Mouse (Mus musculus) heart, postnatal 25 days (tissue): ENCODE measurements at regions not wholly inside any gene's neighbourhood (a gene's known extent, or its start where the extent isn't known, plus 50 kb on each side); places are given as distances from the start of the nearest gene placed in this dataset.

Experiments used
- DNase-seq: peaks from one replicate; pipeline ENCODE4 v3.0.0; 2022; ENCODE audit warnings: low spot score
- intact Hi-C: fragments of 180-260 bp; cut with DNase I; formaldehyde crosslinking; loops from one replicate; pipeline ENCODE4 v1.15.1; 2025

DNA sequence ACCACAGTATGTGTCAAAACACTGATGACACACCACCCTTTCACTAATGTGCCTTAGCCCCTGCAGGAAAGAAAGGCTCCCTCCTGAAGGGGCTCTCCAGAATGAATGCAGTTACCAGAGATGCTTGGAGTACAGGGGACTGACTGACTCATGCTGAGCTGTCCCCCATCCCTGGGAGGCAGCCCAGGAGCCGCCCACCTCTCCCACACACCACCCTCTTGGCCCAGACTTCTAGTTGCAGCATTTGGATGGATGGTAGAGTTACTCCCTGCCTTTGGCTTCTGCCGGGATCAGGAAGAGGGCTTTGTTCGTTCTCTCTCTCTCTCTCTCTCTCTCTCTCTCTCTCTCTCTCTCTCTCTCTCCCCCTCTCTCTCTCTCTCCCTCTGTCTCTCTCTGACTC is 53.4 kb upstream of the Jun start:
- intact Hi-C loops: no loop called here
- no peak for DNase-seq

- intact Hi-C loops: no loop called here
- peak; percentile 37 for DNase-seq
Observed at GRCm38 (mm10) chr4:95105926-95106622, 54.1 kb upstream of the Jun start.

GRCm38 (mm10) chr4:95106881-95107665 is 55.1 kb upstream of the Jun start:
- intact Hi-C loops: no loop called here
- no peak for DNase-seq

DNA sequence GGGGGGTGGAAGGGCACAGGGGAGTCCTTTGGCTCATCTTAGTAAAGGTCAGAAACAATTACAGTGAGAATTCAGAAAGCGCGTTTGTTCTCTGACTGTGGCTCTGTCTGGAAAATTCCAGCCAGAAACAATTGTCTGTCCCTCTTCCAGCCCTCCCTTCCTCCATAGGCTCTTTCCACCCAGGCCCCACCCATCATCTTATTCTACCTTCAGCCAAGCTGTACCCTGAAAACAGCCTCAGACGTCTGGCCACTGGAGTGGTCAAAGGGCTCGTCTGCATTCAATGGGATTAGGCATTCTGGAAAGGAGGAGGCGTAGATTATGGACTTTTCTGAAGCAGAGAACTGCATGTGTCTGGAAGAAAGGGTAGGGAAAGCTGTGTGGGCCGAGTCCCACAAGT is 56.8 kb upstream of the Jun start:
- no peak for DNase-seq
- intact Hi-C loops: no loop called here

DNA sequence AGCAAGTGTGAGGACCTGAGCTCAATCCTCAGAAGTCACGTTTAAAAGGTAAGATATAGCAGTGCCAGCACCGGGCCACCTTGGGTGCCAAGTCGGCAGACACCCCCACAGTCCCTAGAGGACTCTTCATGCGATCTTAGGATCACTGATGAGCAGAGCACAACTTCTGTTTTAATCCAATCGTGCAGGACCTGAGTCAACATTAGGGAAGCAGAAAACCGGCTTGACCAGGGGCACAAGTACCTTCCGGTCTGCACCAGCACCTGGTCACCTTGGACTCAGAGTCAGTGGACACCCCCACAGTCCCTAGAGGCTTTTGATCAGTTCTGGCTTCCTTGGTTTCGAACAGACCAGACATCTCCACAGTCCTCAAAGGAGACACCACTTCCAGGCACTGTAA is 58.8 kb upstream of the Jun start:
- DNase-seq: no peak
- intact Hi-C loops: loop anchor here (5.0 kb wide), 1 partner anchor 59 kb away; the partner anchor contains the start of gene Jun

- no peak for DNase-seq
Observed at GRCm38 (mm10) chr4:95117158-95117681, 65.2 kb upstream of the Jun start.

DNA sequence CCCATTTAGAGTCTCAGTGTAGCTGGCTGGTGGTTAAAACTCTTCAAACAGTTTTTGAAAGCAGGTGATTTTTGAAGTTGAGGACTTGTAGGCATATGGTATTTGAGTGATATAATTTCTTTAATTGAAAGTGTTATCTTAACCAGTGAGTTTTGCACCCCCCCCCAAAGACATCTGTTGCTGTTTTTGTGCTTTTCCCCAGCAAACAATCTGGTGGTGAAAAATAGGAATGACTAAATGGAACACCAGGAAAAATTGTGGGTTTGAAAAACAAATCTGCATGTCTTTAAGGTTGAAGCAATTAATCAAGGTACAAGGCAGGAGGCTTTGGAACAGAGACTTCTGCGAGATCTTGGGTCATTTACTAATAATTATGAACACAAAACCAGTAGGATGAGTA is 68.9 kb upstream of the Jun start:
- intact Hi-C loops: no loop called here
- no peak for DNase-seq

More at GRCm38 (mm10) chr4:95117158-95117681, 65.2 kb upstream of the Jun start:
- intact Hi-C loops: no loop called here

- no peak for DNase-seq
- intact Hi-C loops: no loop called here
Observed at GRCm38 (mm10) chr4:95125346-95125745, 73.3 kb upstream of the Jun start.

- DNase-seq: no peak
- intact Hi-C loops: no loop called here
Observed at GRCm38 (mm10) chr4:95127970-95128369, 75.9 kb upstream of the Jun start.

- no peak for DNase-seq
- intact Hi-C loops: no loop called here
Observed at GRCm38 (mm10) chr4:95133815-95134214, 81.8 kb upstream of the Jun start.

- DNase-seq: no peak
- intact Hi-C loops: no loop called here
Observed at GRCm38 (mm10) chr4:95134611-95135010, 82.6 kb upstream of the Jun start.

DNA sequence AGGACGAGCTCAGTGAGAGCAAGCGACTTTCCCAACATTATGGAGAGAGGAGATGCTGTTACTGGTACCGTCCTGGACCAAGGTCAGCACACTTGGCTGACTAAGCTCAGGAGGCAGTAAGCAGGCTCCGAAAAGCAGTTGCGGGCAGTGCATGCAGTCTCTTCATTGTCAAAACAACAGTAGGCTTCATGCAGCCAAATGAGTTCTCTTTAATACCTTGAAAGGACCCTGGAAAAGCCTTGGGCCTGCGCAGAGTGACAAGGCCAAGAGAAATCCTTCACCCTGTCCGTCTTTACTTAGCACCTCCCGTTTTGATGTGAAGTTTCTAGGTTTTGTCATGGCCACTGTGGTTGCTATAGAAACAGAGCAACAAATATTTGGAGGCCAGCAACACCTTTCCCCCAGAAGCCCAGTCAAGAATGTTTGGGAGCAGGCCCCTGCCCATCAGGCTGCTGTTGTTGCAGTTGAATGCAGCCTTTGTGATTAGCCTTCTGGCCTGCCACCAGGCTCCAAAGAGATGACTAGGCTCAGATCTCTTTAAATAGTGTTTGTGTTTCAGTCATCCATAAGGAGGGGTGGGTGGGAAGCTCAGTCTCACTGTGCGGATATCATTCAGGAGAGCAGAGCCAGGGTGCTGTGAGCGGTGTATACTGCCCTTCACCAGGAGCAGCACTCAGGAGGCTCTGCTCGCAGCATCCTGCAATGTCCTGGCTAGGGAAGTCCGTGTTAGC is 85.6 kb upstream of the Jun start:
- no peak for DNase-seq
- intact Hi-C loops: no loop called here

DNA sequence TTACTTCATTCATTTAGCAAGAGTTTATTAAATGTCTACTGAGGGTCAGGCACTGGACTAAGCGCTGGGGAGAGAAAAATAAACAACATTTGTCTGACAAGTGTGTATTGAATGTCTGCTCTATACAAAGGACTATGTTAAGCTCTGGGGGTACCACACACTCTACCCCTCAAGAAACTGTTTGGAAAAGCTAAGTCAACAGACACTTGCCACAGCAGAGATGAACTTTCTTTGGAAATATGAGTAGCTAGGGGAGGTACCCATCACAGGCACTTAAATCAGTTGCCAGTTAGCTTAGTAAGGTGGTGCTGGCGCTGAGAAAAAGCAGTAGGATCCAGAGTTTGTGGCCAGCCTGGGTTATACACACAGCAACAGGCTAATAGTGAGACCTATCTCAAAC is 86.7 kb upstream of the Jun start:
- intact Hi-C loops: no loop called here
- no peak for DNase-seq

DNA sequence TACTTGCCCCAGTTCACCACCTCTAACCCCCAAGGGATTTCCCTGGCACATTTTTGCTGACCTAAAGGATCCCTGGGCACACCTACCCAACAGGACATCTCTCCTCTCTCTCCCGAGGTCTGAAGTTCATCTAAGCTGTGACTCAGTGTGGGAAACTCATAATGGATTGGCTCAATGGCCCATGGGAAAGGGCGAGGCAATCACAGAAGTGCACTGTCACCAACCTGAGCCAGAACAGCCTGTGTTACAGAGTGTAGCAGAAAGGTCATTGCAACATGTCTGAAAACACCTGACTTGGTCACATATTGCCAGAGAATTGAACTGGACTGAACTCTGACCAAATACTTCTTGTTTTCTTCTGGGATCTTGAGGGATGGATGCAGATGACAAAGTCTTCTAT is 89.2 kb upstream of the Jun start:
- DNase-seq: no peak
- intact Hi-C loops: no loop called here

- no peak for DNase-seq
- intact Hi-C loops: no loop called here
Observed at GRCm38 (mm10) chr4:95143130-95143529, 91.1 kb upstream of the Jun start.

- intact Hi-C loops: no loop called here
- no peak for DNase-seq
Observed at GRCm38 (mm10) chr4:95143668-95144067, 91.6 kb upstream of the Jun start.

DNA sequence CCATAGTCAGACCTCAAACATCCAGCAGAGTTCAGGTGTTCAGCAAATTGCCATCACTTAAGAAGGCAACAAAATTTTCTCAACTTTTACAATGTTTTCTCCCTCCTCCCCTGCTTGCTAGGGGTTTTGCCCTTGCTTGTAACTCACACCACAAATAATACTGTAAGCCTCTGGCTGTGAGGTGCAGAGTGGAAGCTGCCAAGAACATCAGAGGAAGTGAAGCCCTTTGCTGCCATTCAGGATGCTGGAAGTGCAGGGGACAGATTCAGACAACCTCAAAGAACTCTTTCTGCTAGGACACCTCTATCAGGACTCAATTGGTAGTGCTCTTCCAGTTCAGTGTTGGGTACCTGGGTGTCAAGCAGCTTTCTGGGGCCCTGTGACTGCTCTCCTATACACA is 92.4 kb upstream of the Jun start:
- DNase-seq: no peak
- intact Hi-C loops: no loop called here

DNA sequence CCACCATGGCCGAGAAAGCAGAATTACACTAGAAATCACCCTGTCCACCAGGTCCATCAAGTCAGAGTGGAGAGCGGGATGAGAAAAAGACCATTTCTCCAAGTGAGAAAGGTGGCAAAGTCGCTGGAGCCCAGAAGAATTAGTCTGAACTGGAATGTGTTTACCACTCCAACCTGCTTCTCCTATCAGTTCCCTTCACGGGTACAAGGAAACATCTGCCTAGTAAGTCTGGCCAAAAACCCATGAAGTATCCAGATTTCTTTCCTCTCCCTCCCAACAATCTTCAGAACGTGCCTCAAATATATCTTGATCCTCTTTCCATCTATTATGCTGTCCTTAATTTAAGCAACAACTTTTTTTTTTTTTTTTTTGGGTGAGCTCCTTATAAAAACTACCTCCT is 94.2 kb upstream of the Jun start:
- intact Hi-C loops: no loop called here
- no peak for DNase-seq

- no peak for DNase-seq
- intact Hi-C loops: no loop called here
Observed at GRCm38 (mm10) chr4:95148665-95149064, 96.6 kb upstream of the Jun start.

- peak; percentile 56 for DNase-seq
- intact Hi-C loops: loop anchor here (5.0 kb wide), 1 partner anchor 59 kb away; no protein-coding TSS in a partner anchor
Observed at GRCm38 (mm10) chr4:95151678-95152077, 99.7 kb upstream of the Jun start.
